Mouse (Mus musculus) spleen, adult 2 months (tissue): ENCODE results near the gene Ace3. TPM values are rescaled to one million over a fixed set of nuclear protein-coding genes. Genes with fewer than 3 reads are reported as not detected.

Experiments
- DNase-seq, 2 experiments: peaks; one replicate each; pipeline versions ENCODE4 v3.0.0 to v3.0.0-alpha.2; 2012 to 2021; ENCODE audit warnings: low spot score in 2 of 2, low read depth in 1 of 2
- H3K27ac ChIP-seq: fragments of 200-500 bp; 2 replicates; pipeline ENCODE4 v1.5.1; 2012; ENCODE audit warnings: low read length, inconsistent platforms; ENCODE audit not compliant: insufficient read depth
- H3K27me3 ChIP-seq: fragments of 200-500 bp; 2 replicates; pipeline ENCODE4 v1.6.1; 2012; ENCODE audit warnings: mild to moderate bottlenecking, moderate library complexity, low read length, inconsistent platforms; ENCODE audit not compliant: control insufficient read depth, insufficient read depth
- H3K36me3 ChIP-seq: fragments of 200-500 bp; 2 replicates; pipeline ENCODE4 v1.6.1; 2012; ENCODE audit warnings: mild to moderate bottlenecking, low read length, inconsistent platforms; ENCODE audit not compliant: control insufficient read depth, insufficient read depth
- H3K4me1 ChIP-seq: fragments of 200-500 bp; 2 replicates; pipeline ENCODE4 v1.6.1; 2011; ENCODE audit warnings: inconsistent platforms; ENCODE audit not compliant: control insufficient read depth, insufficient read depth, insufficient read length
- H3K4me3 ChIP-seq: fragments of 200-500 bp; 2 replicates; pipeline ENCODE4 v1.5.1; 2011; ENCODE audit warnings: mild to moderate bottlenecking, inconsistent platforms; ENCODE audit not compliant: insufficient read depth, insufficient read length; ENCODE audit errors: extremely low read depth
- CTCF ChIP-seq: fragments of 200-500 bp; IDR thresholded peaks from 2 replicates; pipeline ENCODE4 v1.5.1; 2011; ENCODE audit warnings: mild to moderate bottlenecking, inconsistent platforms; ENCODE audit not compliant: insufficient read depth, insufficient read length, insufficient replicate concordance; ENCODE audit errors: extremely low read depth
- POLR2A ChIP-seq: fragments of 200-500 bp; IDR thresholded peaks from 2 replicates; pipeline ENCODE4 v1.6.1; 2011; ENCODE audit warnings: low read depth, low read length, inconsistent platforms
- WGBS: fragments of 180-500 bp; shearing (Covaris S2); methylation state at CpG from one replicate; pipeline ENCODE4 v1.1.7; 2018; 5-methylcytosine and 5-hydroxymethylcytosine counted together
- polyA plus RNA-seq: library from polyadenylated mRNA; depleted of rRNA; stranded (reverse); fragments of >200 nt; gene quantifications from 2 replicates; pipeline ENCODE4 v1.2.3, GENCODE M21; 2012

Ace3 gene
- polyA plus RNA-seq, 1 experiment = not detected

GRCm38 (mm10) chr11:106036548-106037417 is 42.3 kb downstream of the Ace3 start, which contains the start of gene Dcaf7:
Gene Dcaf7 (plus strand): TSS chr11:106036872.
- Histone ChIP-seq H3K36me3 (no peaks in the 10 kb centered on the region), H3K4me1 (peaks cover 10% of the 10 kb centered on the region; the same call in 1 of the 2 replicates), H3K4me3 (peak within 1 kb of the TSS; percentile 91), H3K27ac (peak within 1 kb of the TSS; percentile 78), H3K27me3 (no peaks in the 10 kb centered on the region)
- peak; percentile 92 to 96 for DNase-seq
- 1% methylated on average over 66 of the region's 66 CpGs for WGBS
- TF ChIP-seq POLR2A (peak; percentile 66), CTCF (no peak)

DNA sequence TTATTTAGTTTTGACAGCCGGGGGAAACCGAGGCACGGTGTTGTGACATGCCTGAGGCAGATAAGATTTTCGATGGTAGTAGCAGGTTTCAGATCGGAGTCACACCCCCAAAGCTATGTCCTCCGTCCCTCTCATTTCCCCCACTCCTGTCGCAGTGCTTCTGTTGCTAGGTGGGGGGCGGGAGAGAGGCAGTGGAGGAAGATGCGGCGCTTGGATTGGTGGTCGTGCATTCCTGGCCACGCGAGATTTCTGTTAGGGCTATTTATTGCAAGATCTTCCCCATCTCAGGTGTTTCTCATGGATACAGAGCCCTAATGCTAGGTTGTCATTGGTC is 42.9 kb downstream of the Ace3 start:
- TF ChIP-seq CTCF (no peak), POLR2A (no peak)
- no peak for DNase-seq

GRCm38 (mm10) chr11:106044349-106044748 is 49.9 kb downstream of the Ace3 start:
- Histone ChIP-seq H3K4me3 (no peak overlapping the region), H3K36me3 (peaks cover 7% of the 10 kb centered on the region), H3K27ac (no peak overlapping the region), H3K4me1 (peaks cover 2% of the 10 kb centered on the region; the same call in 1 of the 2 replicates), H3K27me3 (no peaks in the 10 kb centered on the region)
- TF ChIP-seq POLR2A = no peak
- no peak for TF ChIP-seq CTCF
- DNase-seq = no peak

More for the DNA sequence above, 42.9 kb downstream of the Ace3 start:
- peaks cover 10% of the 10 kb centered on the region; the same call in 1 of the 2 replicates for H3K4me1 ChIP-seq
- peak overlapping the region; percentile 78; the same call in 1 of the 2 replicates for H3K27ac ChIP-seq
- peak overlapping the region; percentile 91 for H3K4me3 ChIP-seq
- H3K27me3 ChIP-seq = no peaks in the 10 kb centered on the region
- H3K36me3 ChIP-seq = no peaks in the 10 kb centered on the region
- under 1% methylated on average over 13 of the region's 13 CpGs for WGBS

DNA sequence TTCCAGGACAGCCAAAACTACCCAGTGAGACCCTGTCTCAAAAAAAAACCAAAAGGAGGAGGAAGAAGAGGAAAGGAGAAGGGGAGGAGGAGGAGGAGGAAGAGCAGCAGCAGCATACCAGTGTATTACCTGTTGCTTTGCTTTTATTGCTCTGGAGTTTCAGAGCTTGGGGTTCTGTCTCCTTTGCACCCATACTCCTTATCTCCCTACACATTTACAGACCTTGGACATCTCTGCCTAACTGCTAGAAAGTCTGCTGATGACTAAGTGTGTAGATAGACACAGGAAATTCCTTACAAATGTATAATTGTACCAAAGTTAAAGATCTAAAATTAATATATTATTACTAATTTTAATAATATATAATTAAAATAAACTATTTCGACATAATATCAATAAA is 50.8 kb downstream of the Ace3 start:
- H3K27me3 ChIP-seq = no peaks in the 10 kb centered on the region
- peaks cover 9% of the 10 kb centered on the region for H3K36me3 ChIP-seq
- no peak overlapping the region for H3K27ac ChIP-seq
- DNase-seq = no peak
- TF ChIP-seq CTCF (no peak), POLR2A (no peak)
- H3K4me1 ChIP-seq = peaks cover 2% of the 10 kb centered on the region; the same call in 1 of the 2 replicates
- no peak overlapping the region for H3K4me3 ChIP-seq
- WGBS = 89% methylated on average over 1 of the region's 1 CpGs

GRCm38 (mm10) chr11:106045780-106046179 is 51.3 kb downstream of the Ace3 start:
- no peak for DNase-seq
- H3K27ac ChIP-seq = no peak overlapping the region
- TF ChIP-seq CTCF (no peak), POLR2A (no peak)
- no peak overlapping the region for H3K4me3 ChIP-seq
- peaks cover 10% of the 10 kb centered on the region for H3K36me3 ChIP-seq
- H3K4me1 ChIP-seq = 0 out of 2 replicates have a peak, but pooled peaks cover 2% of the 10 kb centered on the region
- whole genome bisulfite sequencing = 66% methylated on average over 3 of the region's 3 CpGs
- H3K27me3 ChIP-seq = no peaks in the 10 kb centered on the region

- WGBS = 91% methylated on average over 9 of the region's 9 CpGs
- 0 out of 2 replicates have a peak, but pooled peaks cover 2% of the 10 kb centered on the region for H3K4me1 ChIP-seq
- TF ChIP-seq POLR2A (no peak), CTCF (no peak)
- no peaks in the 10 kb centered on the region for H3K27me3 ChIP-seq
- H3K4me3 ChIP-seq = no peak overlapping the region
- peaks cover 10% of the 10 kb centered on the region for H3K36me3 ChIP-seq
- DNase-seq = no peak
- H3K27ac ChIP-seq = no peak overlapping the region
These were observed 52.1 kb downstream of the Ace3 start for GRCm38 (mm10) chr11:106046584-106046983.

DNA sequence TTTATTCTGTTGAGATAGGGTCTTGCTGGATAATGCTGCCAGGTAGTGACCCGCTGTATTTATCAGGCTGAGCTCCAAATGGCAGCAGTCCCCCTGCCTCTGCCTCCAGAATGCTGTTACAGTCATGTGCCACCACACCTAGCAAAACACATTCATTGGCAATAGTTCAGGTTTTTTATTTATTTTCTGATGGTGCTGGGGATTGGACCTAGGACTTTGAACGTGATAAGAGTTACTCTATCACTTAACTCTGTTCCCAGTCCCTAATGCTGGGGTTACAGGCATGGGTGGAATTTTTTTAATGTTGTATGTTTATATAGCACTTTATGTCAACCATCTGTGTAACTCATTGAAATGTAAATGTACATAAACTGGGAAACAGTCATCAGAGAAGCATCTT is 59.4 kb downstream of the Ace3 start:
- Histone ChIP-seq H3K4me1 (no peaks in the 10 kb centered on the region; the same call in 1 of the 2 replicates), H3K27me3 (no peaks in the 10 kb centered on the region), H3K36me3 (peaks cover 44% of the 10 kb centered on the region), H3K4me3 (no peak overlapping the region), H3K27ac (no peak overlapping the region)
- 90% methylated on average over 2 of the region's 2 CpGs for WGBS
- no peak for DNase-seq
- no peak for TF ChIP-seq CTCF
- no peak for TF ChIP-seq POLR2A
